Mouse (Mus musculus) lung, adult 2 months (tissue): ENCODE results near the gene Rab29.

Experiments
- CTCF ChIP-seq: fragments of 200-500 bp; IDR thresholded peaks from 2 replicates; pipeline ENCODE4 v1.5.1; 2011; ENCODE audit warnings: mild to moderate bottlenecking, low read length, control low read depth; ENCODE audit not compliant: insufficient read depth
- POLR2A ChIP-seq: fragments of 200-500 bp; IDR thresholded peaks from 2 replicates; pipeline ENCODE4 v1.6.1; 2011; ENCODE audit warnings: low read depth, mild to moderate bottlenecking, control low read depth, low read length, borderline replicate concordance; ENCODE audit errors: extremely low read depth

DNA sequence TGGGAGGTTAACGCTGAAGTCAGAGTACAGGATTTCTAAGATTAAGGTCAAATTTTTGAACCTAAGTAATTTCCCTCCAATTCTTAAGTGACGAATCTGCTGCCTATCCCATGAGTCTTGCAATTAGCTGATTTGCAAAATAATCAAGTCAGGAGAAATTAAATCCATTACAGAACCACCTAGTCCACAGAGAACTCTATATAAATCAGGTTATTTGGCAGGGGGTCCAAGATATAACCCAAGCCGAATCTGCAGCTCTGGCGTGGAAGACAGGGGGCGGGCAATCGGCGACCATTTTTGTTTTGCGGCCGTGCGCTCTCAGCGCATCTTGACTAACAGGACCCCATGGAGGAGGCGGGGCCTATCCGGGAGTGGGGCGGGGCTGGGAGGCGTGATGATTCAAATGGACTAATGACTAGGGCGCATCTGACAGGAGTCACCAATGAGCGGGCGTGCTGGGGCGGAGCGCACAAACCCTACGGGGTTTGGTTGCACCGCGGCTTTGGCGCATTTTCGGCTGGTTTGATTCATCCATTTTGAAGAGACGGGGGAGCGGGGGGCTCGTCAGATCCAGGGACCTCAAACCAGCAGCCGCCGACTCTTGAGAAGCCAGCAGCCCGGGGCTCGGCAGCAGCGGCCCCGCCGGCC, 43.1 kb downstream of the Rab29 start, which contains the start of gene Nucks1:
- TF ChIP-seq CTCF (no peak), POLR2A (0 out of 2 replicates have a peak, but pooled peaks have one; percentile 32)
